Mouse (Mus musculus) hindbrain, postnatal 0 days (tissue): ENCODE data around the gene Fam53b. TPM values are rescaled to one million over a fixed set of nuclear protein-coding genes. Genes with fewer than 3 reads are reported as not detected.

ENCODE experiments used
- ATAC-seq: fragments of 200-750 bp; cut with Nextera tagmentation; 2 replicates; pipeline ENCODE4 v1.8.0; 2017; ENCODE audit warnings: mild to moderate bottlenecking, moderate TSS enrichment, moderate library complexity
- DNase-seq: peaks from one replicate; pipeline ENCODE4 v3.0.0-alpha.2; 2015; ENCODE audit warnings: low spot score
- H3K27ac ChIP-seq: fragments of 300-500 bp; sonication (generic); 2 replicates; pipeline ENCODE4 v1.5.1; 2014; ENCODE audit warnings: mild to moderate bottlenecking
- H3K27me3 ChIP-seq: fragments of 300-500 bp; sonication (generic); 2 replicates; pipeline ENCODE4 v1.6.1; 2014; ENCODE audit warnings: low read length, mixed read lengths; ENCODE audit not compliant: insufficient read depth
- H3K36me3 ChIP-seq: fragments of 300-500 bp; sonication (generic); 2 replicates; pipeline ENCODE4 v1.6.1; 2014; ENCODE audit warnings: low read length, mixed read lengths; ENCODE audit not compliant: insufficient read depth
- H3K4me1 ChIP-seq: fragments of 300-500 bp; sonication (generic); 2 replicates; pipeline ENCODE4 v1.6.1; 2014; ENCODE audit warnings: antibody characterized with exemption, low read length, mixed read lengths; ENCODE audit not compliant: insufficient read depth
- H3K4me2 ChIP-seq: fragments of 300-500 bp; sonication (generic); 2 replicates; pipeline ENCODE4 v1.6.1; 2014; ENCODE audit warnings: low read depth, mild to moderate bottlenecking, low read length, moderate library complexity, mixed read lengths
- H3K4me3 ChIP-seq: fragments of 300-500 bp; sonication (generic); 2 replicates; pipeline ENCODE4 v1.5.1; 2014; ENCODE audit warnings: low read length
- H3K9ac ChIP-seq: fragments of 300-500 bp; sonication (generic); replicated peaks from 2 replicates; pipeline ENCODE4 v1.6.1; 2014; ENCODE audit warnings: mild to moderate bottlenecking, low read length, moderate library complexity, mixed read lengths
- H3K9me3 ChIP-seq: fragments of 300-500 bp; sonication (generic); 2 replicates; pipeline ENCODE4 v1.6.1; 2016; ENCODE audit warnings: low read length, mixed read lengths
- CTCF ChIP-seq: IDR thresholded peaks from 2 replicates; pipeline ENCODE4 v1.5.1; 2016; ENCODE audit warnings: antibody characterized with exemption, control low read depth, low read depth
- WGBS: fragments of 180-500 bp; shearing (Covaris S2); extraction: QIAGEN DNeasy Blood & Tissue Kit; methylation state at CpG from one replicate; pipeline ENCODE4 v1.1.7; 2014; 5-methylcytosine and 5-hydroxymethylcytosine counted together
- polyA plus RNA-seq: library from polyadenylated mRNA; unstranded; fragments of >200 nt; fragmentation: Nextera tagmentation; extraction: Ambion mirVana; gene quantifications from 2 replicates; pipeline ENCODE4 v1.2.1, GENCODE M21; 2015
- total RNA-seq: library from RNA; depleted of rRNA; stranded (reverse); fragments of >200 nt; gene quantifications from 2 replicates; pipeline ENCODE4 v1.2.3, GENCODE M21; 2014

Gene Fam53b
- total and polyA plus RNA-seq, 2 experiments from 2014 or later: 10.2 to 21.0 TPM

GRCm38 (mm10) chr7:132714236-132714923 is 99.3 kb downstream of the Fam53b start:
- H3K4me3 ChIP-seq: no peak overlapping the region
- no peak overlapping the region for H3K4me2 ChIP-seq
- H3K4me1 ChIP-seq: peaks cover 19% of the 10 kb centered on the region
- no peaks in the 10 kb centered on the region for H3K27me3 ChIP-seq
- WGBS: 24% methylated on average over 6 of the region's 6 CpGs
- no peak for TF ChIP-seq CTCF
- peak; percentile 67 for DNase-seq
- no peak overlapping the region for H3K9ac ChIP-seq
- H3K9me3 ChIP-seq: no peaks in the 10 kb centered on the region
- H3K36me3 ChIP-seq: no peaks in the 10 kb centered on the region
- peak; percentile 60 for ATAC-seq
- peak overlapping the region; percentile 77 for H3K27ac ChIP-seq

- H3K27ac ChIP-seq: peak overlapping the region; percentile 77
- peaks cover 19% of the 10 kb centered on the region for H3K4me1 ChIP-seq
- no peak for ATAC-seq
- H3K27me3 ChIP-seq: no peaks in the 10 kb centered on the region
- no peaks in the 10 kb centered on the region for H3K9me3 ChIP-seq
- H3K9ac ChIP-seq: no peak overlapping the region
- no peak overlapping the region for H3K4me3 ChIP-seq
- no peaks in the 10 kb centered on the region for H3K36me3 ChIP-seq
- DNase-seq: peak; percentile 9
- no peak overlapping the region for H3K4me2 ChIP-seq
- 63% methylated on average over 8 of the region's 8 CpGs for WGBS
- no peak for TF ChIP-seq CTCF
These were observed 100.1 kb downstream of the Fam53b start for GRCm38 (mm10) chr7:132713483-132714126.

- no peak overlapping the region for H3K4me2 ChIP-seq
These were observed 100.7 kb downstream of the Fam53b start for GRCm38 (mm10) chr7:132712956-132713355.

GRCm38 (mm10) chr7:132712044-132712708 is 101.5 kb downstream of the Fam53b start:
- no peak for TF ChIP-seq CTCF
- Histone ChIP-seq H3K27me3 (no peaks in the 10 kb centered on the region), H3K4me2 (no peak overlapping the region), H3K9me3 (no peaks in the 10 kb centered on the region), H3K27ac (peak overlapping the region; percentile 49; the same call in 1 of the 2 replicates), H3K4me3 (no peak overlapping the region), H3K9ac (0 out of 2 replicates have a peak overlapping the region, but pooled peaks have one; percentile 21), H3K36me3 (no peaks in the 10 kb centered on the region), H3K4me1 (peaks cover 19% of the 10 kb centered on the region)
- DNase-seq: peak; percentile 34
- ATAC-seq: peak; percentile 50
- 34% methylated on average over 16 of the region's 16 CpGs for WGBS

More at GRCm38 (mm10) chr7:132712956-132713355, 100.7 kb downstream of the Fam53b start:
- Histone ChIP-seq H3K27ac (no peak overlapping the region), H3K9me3 (no peaks in the 10 kb centered on the region), H3K9ac (no peak overlapping the region), H3K36me3 (no peaks in the 10 kb centered on the region), H3K4me3 (no peak overlapping the region), H3K27me3 (no peaks in the 10 kb centered on the region), H3K4me1 (peaks cover 19% of the 10 kb centered on the region)
- WGBS: 84% methylated on average over 7 of the region's 7 CpGs
- TF ChIP-seq CTCF: no peak
- ATAC-seq (no peak), DNase-seq (no peak)

- H3K27ac ChIP-seq: peak overlapping the region; percentile 49; the same call in 1 of the 2 replicates
- no peaks in the 10 kb centered on the region for H3K9me3 ChIP-seq
- ATAC-seq: no peak
- WGBS: 72% methylated on average over 9 of the region's 9 CpGs
- no peak overlapping the region for H3K4me3 ChIP-seq
- TF ChIP-seq CTCF: no peak
- H3K4me2 ChIP-seq: no peak overlapping the region
- 0 out of 2 replicates have a peak overlapping the region, but pooled peaks have one; percentile 21 for H3K9ac ChIP-seq
- DNase-seq: no peak
- H3K36me3 ChIP-seq: no peaks in the 10 kb centered on the region
- H3K27me3 ChIP-seq: no peaks in the 10 kb centered on the region
- H3K4me1 ChIP-seq: peaks cover 19% of the 10 kb centered on the region
These were observed 102.1 kb downstream of the Fam53b start for GRCm38 (mm10) chr7:132711579-132711978.

- Histone ChIP-seq H3K4me2 (no peak overlapping the region), H3K4me1 (no peaks in the 10 kb centered on the region), H3K9me3 (no peaks in the 10 kb centered on the region), H3K4me3 (no peak overlapping the region), H3K9ac (no peak overlapping the region), H3K27me3 (no peaks in the 10 kb centered on the region), H3K36me3 (no peaks in the 10 kb centered on the region), H3K27ac (no peak overlapping the region)
- ATAC-seq (no peak), DNase-seq (no peak)
- TF ChIP-seq CTCF: peak; percentile 32
- WGBS: 91% methylated on average over 7 of the region's 7 CpGs
These were observed 108.6 kb downstream of the Fam53b start for GRCm38 (mm10) chr7:132705130-132705529.
